In genomic region chr10:52878093-52878801, GRCm38 (mm10) we compare ENCODE assay signal across 17 mouse cellular contexts.
DNase-seq lines count a peak whose midpoint lies in the region; ATAC-seq and TF ChIP-seq lines count a peak whose summit lies in the region.
"Had no signal": no experiment of that assay in that cellular context is flagged by ENCODE, and none has a peak within 500 bp of the region (broad histone marks: within the 10 kb centered on the region; RNA-seq: fewer than 3 reads in every experiment).

No protein-coding gene starts in this region.

- peak; percentile 57 for ATAC-seq in forebrain, embryonic 15.5 days (replicated peaks)
- peak; percentile 66 for ATAC-seq in hindbrain, embryonic 16.5 days
- ATAC-seq in neural tube, embryonic 13.5 days (ENCODE audit: low read depth): peak; percentile 52
- ATAC-seq: intestine, embryonic 15.5 days had no signal

- 21% methylated on average over 4 of the region's 4 CpGs for WGBS in forebrain, embryonic 15.5 days
- WGBS in hindbrain, embryonic 16.5 days: 31% methylated on average over 4 of the region's 4 CpGs
- 40% methylated on average over 4 of the region's 4 CpGs for WGBS in neural tube, embryonic 13.5 days
- WGBS in lung, adult 2 months: 70% methylated on average over 4 of the region's 4 CpGs

- H3K9me3 ChIP-seq in forebrain, embryonic 15.5 days: no peaks in the 10 kb centered on the region
- no peaks in the 10 kb centered on the region for H3K9me3 ChIP-seq in hindbrain, embryonic 16.5 days (ENCODE audit: control insufficient read depth, low read length)
- no peaks in the 10 kb centered on the region for H3K9me3 ChIP-seq in neural tube, embryonic 13.5 days
- H3K9me3 ChIP-seq: embryonic facial prominence, embryonic 12.5 days; intestine, embryonic 15.5 days; kidney, embryonic 15.5 days had no signal

- peaks cover 23% of the 10 kb centered on the region for H3K4me1 ChIP-seq in forebrain, embryonic 15.5 days
- H3K4me1 ChIP-seq in hindbrain, embryonic 16.5 days (ENCODE audit: control insufficient read depth, insufficient read depth, low read depth, low read length): peaks cover 2% of the 10 kb centered on the region; the same call in 1 of the 2 replicates
- peaks cover 36% of the 10 kb centered on the region for H3K4me1 ChIP-seq in neural tube, embryonic 13.5 days (replicated peaks)
- H3K4me1 ChIP-seq in lung, adult 2 months (ENCODE audit: control insufficient read depth, insufficient read depth, low read length): no peaks in the 10 kb centered on the region
- H3K4me1 ChIP-seq: embryonic facial prominence, embryonic 12.5 days; intestine, embryonic 15.5 days; kidney, embryonic 15.5 days had no signal

- H3K27ac ChIP-seq in forebrain, embryonic 15.5 days (replicated peaks): peak overlapping the region; percentile 70
- no peak overlapping the region for H3K27ac ChIP-seq in hindbrain, embryonic 16.5 days (ENCODE audit: low read depth, low read length)
- peak overlapping the region; percentile 61 for H3K27ac ChIP-seq in neural tube, embryonic 13.5 days (replicated peaks)
- H3K27ac ChIP-seq in layer of hippocampus, adult 2 months: no peak overlapping the region
- H3K27ac ChIP-seq: embryonic facial prominence, embryonic 12.5 days; heart, adult 2 months; intestine, embryonic 15.5 days; kidney, embryonic 15.5 days had no signal

- peak; percentile 1 for DNase-seq in left cerebral cortex, postnatal 4 days
- no peak for DNase-seq in left cerebral cortex, postnatal 10 days (ENCODE audit: extremely low spot score in 1 of 2, low spot score in 2 of 2)
- DNase-seq in cerebellum, postnatal 36 days: no peak
- DNase-seq in layer of hippocampus, adult 2 months (ENCODE audit: low spot score in 2 of 2): no peak
- no peak for DNase-seq in lung, adult 2 months
- DNase-seq: adrenal gland, postnatal 10 days; cerebellum, postnatal 10 days; heart, adult 2 months; heart, postnatal 14 days; layer of hippocampus, adult 9-11 months had no signal

- no peaks in the 10 kb centered on the region for H3K36me3 ChIP-seq in forebrain, embryonic 15.5 days
- no peaks in the 10 kb centered on the region for H3K36me3 ChIP-seq in hindbrain, embryonic 16.5 days (ENCODE audit: control insufficient read depth, insufficient read depth, low read length)
- no peaks in the 10 kb centered on the region for H3K36me3 ChIP-seq in neural tube, embryonic 13.5 days
- H3K36me3 ChIP-seq: embryonic facial prominence, embryonic 12.5 days; intestine, embryonic 15.5 days; kidney, embryonic 15.5 days had no signal

- no peak overlapping the region for H3K4me2 ChIP-seq in forebrain, embryonic 15.5 days (replicated peaks)
- no peak overlapping the region for H3K4me2 ChIP-seq in hindbrain, embryonic 16.5 days (ENCODE audit: low read length)
- H3K4me2 ChIP-seq in neural tube, embryonic 13.5 days: no peak overlapping the region
- H3K4me2 ChIP-seq: embryonic facial prominence, embryonic 12.5 days; intestine, embryonic 15.5 days; kidney, embryonic 15.5 days; liver, embryonic 11.5 days had no signal

- H3K27me3 ChIP-seq in forebrain, embryonic 15.5 days: no peaks in the 10 kb centered on the region
- H3K27me3 ChIP-seq in hindbrain, embryonic 16.5 days (replicated peaks; ENCODE audit: control insufficient read depth, insufficient read depth, low read length): no peaks in the 10 kb centered on the region
- H3K27me3 ChIP-seq in neural tube, embryonic 13.5 days: no peaks in the 10 kb centered on the region
- H3K27me3 ChIP-seq: embryonic facial prominence, embryonic 12.5 days; intestine, embryonic 15.5 days; kidney, embryonic 15.5 days had no signal

- no peak for TF ChIP-seq POLR2A in lung, adult 2 months (IDR thresholded peaks at IDR 0.05; ENCODE audit: borderline replicate concordance, extremely low read depth, low read depth, low read length)

- no peak for TF ChIP-seq CTCF in layer of hippocampus, adult 2 months (conservative IDR thresholded peaks at IDR 0.05)
- TF ChIP-seq CTCF in lung, adult 2 months (IDR thresholded peaks at IDR 0.05; ENCODE audit: insufficient read depth, low read length): no peak

- no peak overlapping the region for H3K4me3 ChIP-seq in forebrain, embryonic 15.5 days
- H3K4me3 ChIP-seq in hindbrain, embryonic 16.5 days (ENCODE audit: low read length): no peak overlapping the region
- no peak overlapping the region for H3K4me3 ChIP-seq in neural tube, embryonic 13.5 days
- no peak overlapping the region for H3K4me3 ChIP-seq in layer of hippocampus, adult 2 months
- no peak overlapping the region for H3K4me3 ChIP-seq in lung, adult 2 months (replicated peaks; ENCODE audit: extremely low read depth, low read depth, low read length)
- H3K4me3 ChIP-seq: embryonic facial prominence, embryonic 12.5 days; heart, adult 2 months; intestine, embryonic 15.5 days; kidney, embryonic 15.5 days had no signal

- intact Hi-C loops in left cerebral cortex, postnatal 4 days (cut with DNase I): loop anchor here (5.0 kb wide), 1 partner anchor 461 kb away; the partner anchor contains the start of gene Nus1
- intact Hi-C loops in left cerebral cortex, postnatal 10 days (cut with DNase I): no loop called here

- no peak overlapping the region for H3K9ac ChIP-seq in forebrain, embryonic 15.5 days (replicated peaks)
- H3K9ac ChIP-seq in hindbrain, embryonic 16.5 days (ENCODE audit: low read depth, low read length): no peak overlapping the region
- H3K9ac ChIP-seq in neural tube, embryonic 13.5 days: no peak overlapping the region
- H3K9ac ChIP-seq: embryonic facial prominence, embryonic 12.5 days; intestine, embryonic 15.5 days; kidney, embryonic 15.5 days had no signal

Comparison
In these comparisons a context has a peak if more than half of its experiments do, and no peak if none do; other contexts are left out.
1. H3K27ac ChIP-seq: peak in forebrain, embryonic 15.5 days (single experiment) and neural tube, embryonic 13.5 days (single experiment); none in hindbrain, embryonic 16.5 days (single experiment) and layer of hippocampus, adult 2 months (single experiment).
2. Peak in every context shown above with its lines, with median percentiles within 50 percentile points of each other: ATAC-seq.